Mouse (Mus musculus): ENCODE data around the gene Bcl11b.

Bcl11b gene

GRCm38 (mm10) chr12:107969841-107970371 lies 33.5 kb downstream of the Bcl11b start:
- no peak for DNase-seq

- DNase-seq, result peak in 1 of 2 experiments; percentile 30
These were observed 34.3 kb downstream of the Bcl11b start for GRCm38 (mm10) chr12:107969126-107969525.

- no peak for DNase-seq
These were observed 35.1 kb downstream of the Bcl11b start for GRCm38 (mm10) chr12:107968331-107968730.

GRCm38 (mm10) chr12:107967026-107967425 lies 36.4 kb downstream of the Bcl11b start:
- peak; percentile 32 to 66 for DNase-seq

- DNase-seq, result no peak
These were observed 38.3 kb downstream of the Bcl11b start for GRCm38 (mm10) chr12:107965103-107965502.

- DNase-seq, result no peak
These were observed 38.9 kb downstream of the Bcl11b start for GRCm38 (mm10) chr12:107964396-107965085.

GRCm38 (mm10) chr12:107962852-107963251 lies 40.5 kb downstream of the Bcl11b start:
- no peak for DNase-seq

- DNase-seq, result no peak
These were observed 41.6 kb downstream of the Bcl11b start for GRCm38 (mm10) chr12:107961843-107962242.

- peak; percentile 72 to 89 for DNase-seq
These were observed 42.5 kb downstream of the Bcl11b start for GRCm38 (mm10) chr12:107960789-107961491.

GRCm38 (mm10) chr12:107960365-107960764 lies 43.0 kb downstream of the Bcl11b start:
- DNase-seq, result no peak

- no peak for DNase-seq
These were observed 43.5 kb downstream of the Bcl11b start for GRCm38 (mm10) chr12:107959872-107960271.

GRCm38 (mm10) chr12:107953044-107953684 lies 50.2 kb downstream of the Bcl11b start:
- no peak for DNase-seq

GRCm38 (mm10) chr12:107952318-107952724 lies 51.1 kb downstream of the Bcl11b start:
- peak in 1 of 2 experiments; percentile 49 for DNase-seq

- no peak for DNase-seq
These were observed 52.7 kb downstream of the Bcl11b start for GRCm38 (mm10) chr12:107950667-107951179.

- no peak for DNase-seq
These were observed 54.0 kb downstream of the Bcl11b start for GRCm38 (mm10) chr12:107949416-107949815.

GRCm38 (mm10) chr12:107942100-107942499 lies 61.3 kb downstream of the Bcl11b start:
- no peak for DNase-seq

GRCm38 (mm10) chr12:107940774-107941173 lies 62.6 kb downstream of the Bcl11b start:
- no peak for DNase-seq

- DNase-seq, result no peak
These were observed 64.2 kb downstream of the Bcl11b start for GRCm38 (mm10) chr12:107939177-107939576.

- no peak for DNase-seq
These were observed 66.4 kb downstream of the Bcl11b start for GRCm38 (mm10) chr12:107936972-107937371.

GRCm38 (mm10) chr12:107936406-107936805 lies 67.0 kb downstream of the Bcl11b start:
- DNase-seq, result no peak

- peak; percentile 82 to 83 for DNase-seq
These were observed 68.5 kb downstream of the Bcl11b start for GRCm38 (mm10) chr12:107934831-107935437.

- DNase-seq, result no peak
These were observed 71.3 kb downstream of the Bcl11b start for GRCm38 (mm10) chr12:107932140-107932539.

- DNase-seq, result no peak
These were observed 71.9 kb downstream of the Bcl11b start for GRCm38 (mm10) chr12:107931476-107931875.

Measured in kidney, postnatal 25 days (tissue).